In genomic region chr2:103676808-103677207, GRCm38 (mm10) we compare ENCODE assay signal across 24 mouse cellular contexts.
"Had no signal": no experiment of that assay in that cellular context is flagged by ENCODE, and none has a peak within 500 bp of the region (broad histone marks: within the 10 kb centered on the region; RNA-seq: fewer than 3 reads in every experiment).

No protein-coding gene starts in this region.

- H3K9ac ChIP-seq: limb, embryonic 15.5 days; liver, embryonic 12.5 days; liver, embryonic 15.5 days; lung, embryonic 15.5 days; neural tube, embryonic 12.5 days; neural tube, embryonic 15.5 days; stomach, embryonic 15.5 days had no signal

- DNase-seq: kidney, adult 18-20 months; kidney, adult 9 months; kidney, postnatal 25 days; layer of hippocampus, adult 9-11 months; left cerebral cortex, postnatal 4 days; lung, adult 18-20 months; lung, postnatal 10 days; lung, postnatal 36 days; midbrain, embryonic 14.5 days; right cerebral cortex, adult 18-20 months; right cerebral cortex, postnatal 14 days; right cerebral cortex, postnatal 4 days; thymus, postnatal 4 days had no signal

- H3K9me3 ChIP-seq: limb, embryonic 15.5 days; liver, embryonic 12.5 days; liver, embryonic 15.5 days; lung, embryonic 15.5 days; megakaryocyte, embryonic 14.5 days; neural tube, embryonic 12.5 days; neural tube, embryonic 15.5 days; stomach, embryonic 15.5 days had no signal

- H3K4me2 ChIP-seq: limb, embryonic 15.5 days; liver, embryonic 12.5 days; liver, embryonic 15.5 days; lung, embryonic 15.5 days; midbrain, embryonic 11.5 days; neural tube, embryonic 12.5 days; neural tube, embryonic 15.5 days; stomach, embryonic 15.5 days had no signal

- H3K4me3 ChIP-seq: layer of hippocampus, adult 2 months; left cerebral cortex, adult 2 months; limb, embryonic 15.5 days; liver, embryonic 12.5 days; liver, embryonic 15.5 days; lung, embryonic 15.5 days; megakaryocyte, embryonic 14.5 days; neural tube, embryonic 12.5 days; neural tube, embryonic 15.5 days; stomach, embryonic 15.5 days had no signal

- H3K4me1 ChIP-seq: liver, embryonic 12.5 days; stomach, embryonic 15.5 days had no signal

- H3K36me3 ChIP-seq: limb, embryonic 15.5 days; liver, embryonic 12.5 days; liver, embryonic 15.5 days; lung, embryonic 15.5 days; neural tube, embryonic 12.5 days; neural tube, embryonic 15.5 days; stomach, embryonic 15.5 days had no signal

- ATAC-seq: liver, embryonic 12.5 days had no signal

- H3K27ac ChIP-seq: layer of hippocampus, adult 2 months; left cerebral cortex, adult 2 months; liver, embryonic 12.5 days; liver, embryonic 15.5 days; lung, embryonic 15.5 days; neural tube, embryonic 12.5 days; neural tube, embryonic 15.5 days; stomach, embryonic 15.5 days had no signal

- H3K27me3 ChIP-seq: limb, embryonic 15.5 days; lung, embryonic 15.5 days; neural tube, embryonic 12.5 days; neural tube, embryonic 15.5 days; stomach, embryonic 15.5 days had no signal
